Mouse (Mus musculus): ENCODE measurements around the gene Scd4.

- TF ChIP-seq CTCF (IDR thresholded peaks at IDR 0.05; ENCODE audit: low read depth) (peak; percentile 90), EP300 (optimal IDR thresholded peaks at IDR 0.05) (no peak)
Measured at GRCm38 (mm10) chr19:44372969-44373368, 40.1 kb downstream of the Scd4 start.
